Mouse (Mus musculus) bone marrow, adult 2 months (tissue): ENCODE results near the gene Brd3os.

Experiments
- CTCF ChIP-seq: fragments of 200-500 bp; IDR thresholded peaks from 2 replicates; pipeline ENCODE4 v1.5.1; 2011; ENCODE audit warnings: low read length, control low read depth; ENCODE audit not compliant: control insufficient read depth, insufficient read depth
- POLR2A ChIP-seq: fragments of 200-500 bp; IDR thresholded peaks from 2 replicates; pipeline ENCODE4 v1.6.1; 2011; ENCODE audit warnings: low read depth, mild to moderate bottlenecking, control low read depth, low read length, borderline replicate concordance; ENCODE audit not compliant: control insufficient read depth

DNA sequence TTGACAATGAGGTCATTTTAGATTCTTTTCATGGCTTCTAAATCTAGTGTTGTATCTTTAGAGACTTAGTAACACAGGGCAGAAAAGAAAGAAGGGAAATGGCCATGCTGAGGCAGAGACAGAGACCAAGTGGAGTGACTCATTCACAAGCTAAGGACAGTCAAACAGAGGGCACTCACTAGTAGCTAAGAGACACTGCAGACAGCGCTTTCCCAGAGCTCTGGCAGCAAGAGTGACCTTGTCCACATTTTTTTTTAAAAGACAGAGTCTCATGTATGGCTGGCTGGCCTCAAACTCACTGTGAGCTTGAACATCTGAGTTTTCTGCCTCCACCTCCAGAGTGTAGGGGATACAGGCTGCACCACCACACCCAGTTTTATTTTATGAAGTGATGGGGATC is 4.2 kb upstream of the Brd3os start:
- TF ChIP-seq CTCF = no peak
- TF ChIP-seq POLR2A = no peak
